ENCODE assay signal across 19 mouse cellular contexts in genomic region chr13:100777491-100777890, GRCm38 (mm10). TPM values are rescaled to one million over a fixed set of nuclear protein-coding genes. Genes with fewer than 3 reads are reported as not detected.
DNase-seq lines count a peak whose midpoint lies in the region; ATAC-seq and TF ChIP-seq lines count a peak whose summit lies in the region.
"Had no signal": no experiment of that assay in that cellular context is flagged by ENCODE, and none has a peak within 500 bp of the region (broad histone marks: within the 10 kb centered on the region; RNA-seq: fewer than 3 reads in every experiment).

No protein-coding gene starts in this region.

- ATAC-seq in midbrain, embryonic 11.5 days (ENCODE audit: low FRiP score) = no peak
- no peak for ATAC-seq in midbrain, postnatal 0 days (ENCODE audit: low FRiP score)
- peak; percentile 85 for ATAC-seq in liver, embryonic 11.5 days (replicated peaks; ENCODE audit: low FRiP score)
- ATAC-seq in megakaryocyte-erythroid progenitor cell, adult 5-6 weeks (replicated peaks; ENCODE audit: low FRiP score, low TSS enrichment, poor library complexity, severe bottlenecking) = peak; percentile 84
- ATAC-seq: intestine, embryonic 15.5 days; midbrain, embryonic 16.5 days had no signal

- no peaks in the 10 kb centered on the region for H3K27me3 ChIP-seq in midbrain, embryonic 11.5 days (ENCODE audit: control insufficient read depth, insufficient read depth, low read length)
- H3K27me3 ChIP-seq in midbrain, postnatal 0 days (ENCODE audit: insufficient read depth, low read length) = no peaks in the 10 kb centered on the region
- no peaks in the 10 kb centered on the region for H3K27me3 ChIP-seq in liver, embryonic 11.5 days (replicated peaks; ENCODE audit: control insufficient read depth, insufficient read depth, low read length)
- no peaks in the 10 kb centered on the region for H3K27me3 ChIP-seq in midbrain, embryonic 10.5 days (ENCODE audit: low read depth, poor library complexity, severe bottlenecking)
- H3K27me3 ChIP-seq: forebrain, embryonic 12.5 days; intestine, embryonic 15.5 days had no signal

- DNase-seq in midbrain, embryonic 11.5 days (ENCODE audit: low spot score, missing footprints) = peak; percentile 71
- DNase-seq in midbrain, postnatal 0 days (ENCODE audit: low spot score) = no peak
- DNase-seq in c-Kit-positive CD71-negative TER-119-negative erythroid progenitor cells, embryonic 14.5 days (ENCODE audit: low read depth) = peak; percentile 33
- peak; percentile 48 for DNase-seq in liver, embryonic 11.5 days (ENCODE audit: low spot score)
- no peak for DNase-seq in heart, adult 8-10 months (ENCODE audit: low spot score)
- no peak for DNase-seq in cerebellum, adult 8-10 months
- no peak for DNase-seq in midbrain, embryonic 10.5 days (ENCODE audit: low spot score)
- DNase-seq: cerebellum, adult 18-20 months; gastrocnemius, postnatal 14 days; lung, embryonic 14.5 days; spleen, adult 18-20 months; thymus, postnatal 36 days had no signal

- no peak overlapping the region for H3K9ac ChIP-seq in midbrain, embryonic 11.5 days (ENCODE audit: low read length)
- H3K9ac ChIP-seq in midbrain, postnatal 0 days (replicated peaks; ENCODE audit: low read length, poor library complexity, severe bottlenecking) = no peak overlapping the region
- no peak overlapping the region for H3K9ac ChIP-seq in liver, embryonic 11.5 days (ENCODE audit: low read depth, low read length)
- H3K9ac ChIP-seq: forebrain, embryonic 12.5 days; hindbrain, embryonic 14.5 days; intestine, embryonic 15.5 days; lung, embryonic 14.5 days had no signal

- no peak overlapping the region for H3K4me2 ChIP-seq in midbrain, embryonic 11.5 days
- no peak overlapping the region for H3K4me2 ChIP-seq in midbrain, postnatal 0 days (ENCODE audit: low read depth, low read length, poor library complexity, severe bottlenecking)
- H3K4me2 ChIP-seq in liver, embryonic 11.5 days = peak overlapping the region; percentile 90
- H3K4me2 ChIP-seq: forebrain, embryonic 12.5 days; heart, embryonic 11.5 days; hindbrain, embryonic 14.5 days; intestine, embryonic 15.5 days; lung, embryonic 14.5 days had no signal

- H3K27ac ChIP-seq in midbrain, embryonic 11.5 days (ENCODE audit: low read depth, low read length) = no peak overlapping the region
- H3K27ac ChIP-seq in midbrain, postnatal 0 days (ENCODE audit: low read depth, low read length) = no peak overlapping the region
- H3K27ac ChIP-seq in liver, embryonic 11.5 days (ENCODE audit: low read depth, low read length) = peak overlapping the region; percentile 46
- no peak overlapping the region for H3K27ac ChIP-seq in midbrain, embryonic 10.5 days (replicated peaks)
- H3K27ac ChIP-seq: forebrain, embryonic 12.5 days; hindbrain, embryonic 14.5 days; intestine, embryonic 15.5 days; macrophage had no signal

- peaks cover 9% of the 10 kb centered on the region for H3K36me3 ChIP-seq in midbrain, embryonic 11.5 days (ENCODE audit: control insufficient read depth, insufficient read depth, low read length)
- H3K36me3 ChIP-seq in midbrain, postnatal 0 days (ENCODE audit: insufficient read depth, low read length) = no peaks in the 10 kb centered on the region
- H3K36me3 ChIP-seq in liver, embryonic 11.5 days (ENCODE audit: control insufficient read depth, insufficient read depth, low read length) = peaks cover 27% of the 10 kb centered on the region
- peaks cover 65% of the 10 kb centered on the region for H3K36me3 ChIP-seq in midbrain, embryonic 10.5 days
- H3K36me3 ChIP-seq: intestine, embryonic 15.5 days had no signal

- no peak for TF ChIP-seq CTCF in midbrain, postnatal 0 days (IDR thresholded peaks at IDR 0.05)

- no peak overlapping the region for H3K4me3 ChIP-seq in midbrain, embryonic 11.5 days (ENCODE audit: low read depth, low read length)
- no peak overlapping the region for H3K4me3 ChIP-seq in midbrain, postnatal 0 days (ENCODE audit: low read depth, low read length)
- H3K4me3 ChIP-seq in liver, embryonic 11.5 days (ENCODE audit: low read depth, low read length) = no peak overlapping the region
- no peak overlapping the region for H3K4me3 ChIP-seq in midbrain, embryonic 10.5 days
- H3K4me3 ChIP-seq: forebrain, embryonic 12.5 days; intestine, embryonic 15.5 days had no signal

- H3K4me1 ChIP-seq in midbrain, embryonic 11.5 days (ENCODE audit: control insufficient read depth, insufficient read depth, low read length) = peaks cover 11% of the 10 kb centered on the region
- H3K4me1 ChIP-seq in midbrain, postnatal 0 days (ENCODE audit: insufficient read depth, low read length) = no peaks in the 10 kb centered on the region; the same call in 1 of the 2 replicates
- H3K4me1 ChIP-seq in liver, embryonic 11.5 days (replicated peaks; ENCODE audit: control insufficient read depth, insufficient read depth, low read length) = peaks cover 29% of the 10 kb centered on the region
- peaks cover 28% of the 10 kb centered on the region for H3K4me1 ChIP-seq in midbrain, embryonic 10.5 days

- H3K9me3 ChIP-seq in midbrain, embryonic 11.5 days (ENCODE audit: control insufficient read depth, low read length) = no peaks in the 10 kb centered on the region
- no peaks in the 10 kb centered on the region for H3K9me3 ChIP-seq in midbrain, postnatal 0 days (ENCODE audit: low read length)
- no peaks in the 10 kb centered on the region for H3K9me3 ChIP-seq in liver, embryonic 11.5 days (ENCODE audit: control insufficient read depth, low read length)
- H3K9me3 ChIP-seq in midbrain, embryonic 10.5 days (replicated peaks) = no peaks in the 10 kb centered on the region
- H3K9me3 ChIP-seq: forebrain, embryonic 12.5 days; intestine, embryonic 15.5 days had no signal

- WGBS in midbrain, embryonic 11.5 days = 88% methylated on average over 3 of the region's 3 CpGs
- 86% methylated on average over 3 of the region's 3 CpGs for WGBS in midbrain, postnatal 0 days
- WGBS in liver, embryonic 11.5 days = 37% methylated on average over 3 of the region's 3 CpGs
- WGBS in midbrain, embryonic 10.5 days = 85% methylated on average over 3 of the region's 3 CpGs

RNA-seq across cellular contexts. Expression of gene Cenph, which starts 1.8 kb away (rescaled TPM):
- 56.2 and 60.8 TPM in 2 replicates for polyA plus RNA-seq in midbrain, embryonic 11.5 days (2014; fragmentation: Nextera tagmentation; extraction: Ambion mirVana)
- total RNA-seq in midbrain, postnatal 0 days (2014; rRNA removed) = 0.71 and 2.2 TPM in 2 replicates
- 4.3 and 4.4 TPM in 2 replicates for polyA plus RNA-seq in midbrain, postnatal 0 days (2015; fragmentation: Nextera tagmentation; extraction: Ambion mirVana)
- polyA plus RNA-seq in liver, embryonic 11.5 days (2014; fragmentation: Nextera tagmentation; extraction: Ambion mirVana) = 73.0 and 77.5 TPM in 2 replicates
- total RNA-seq in megakaryocyte-erythroid progenitor cell, adult 5-6 weeks (2014; fragmentation: Nextera tagmentation) = 58.3 and 100 TPM in 2 replicates
- total RNA-seq in megakaryocyte-erythroid progenitor cell, adult 5-6 weeks (2017) = 67.0 and 95.9 TPM in 2 replicates
- under 1 TPM in 2 of 4 experiments, not detected in 2; 0.25 to 0.28 TPM for total RNA-seq in heart, adult 8-10 months (2022)
- 58.9 and 67.0 TPM in 2 replicates for polyA plus RNA-seq in midbrain, embryonic 10.5 days (2016; fragmentation: Nextera tagmentation; extraction: Ambion mirVana)

RNA-seq across cellular contexts. Expression of gene Ccnb1, which starts 8.9 kb away (rescaled TPM):
- polyA plus RNA-seq in midbrain, embryonic 11.5 days (2014; fragmentation: Nextera tagmentation; extraction: Ambion mirVana) = 415 and 420 TPM in 2 replicates
- total RNA-seq in midbrain, postnatal 0 days (2014; rRNA removed) = 12.7 and 22.5 TPM in 2 replicates
- polyA plus RNA-seq in midbrain, postnatal 0 days (2015; fragmentation: Nextera tagmentation; extraction: Ambion mirVana) = 11.5 and 11.7 TPM in 2 replicates
- polyA plus RNA-seq in liver, embryonic 11.5 days (2014; fragmentation: Nextera tagmentation; extraction: Ambion mirVana) = 343 and 384 TPM in 2 replicates
- 99.3 and 102 TPM in 2 replicates for total RNA-seq in megakaryocyte-erythroid progenitor cell, adult 5-6 weeks (2014; fragmentation: Nextera tagmentation)
- total RNA-seq in megakaryocyte-erythroid progenitor cell, adult 5-6 weeks (2017) = 150 and 153 TPM in 2 replicates
- total RNA-seq in heart, adult 8-10 months (2022) = under 1 TPM in 3 of 4 experiments, not detected in 1; 0.19 to 0.63 (median 0.28) TPM
- 451 and 479 TPM in 2 replicates for polyA plus RNA-seq in midbrain, embryonic 10.5 days (2016; fragmentation: Nextera tagmentation; extraction: Ambion mirVana)

RNA-seq across cellular contexts. Expression of gene Mrps36, which starts 33.0 kb away (rescaled TPM):
- 143 and 153 TPM in 2 replicates for polyA plus RNA-seq in midbrain, embryonic 11.5 days (2014; fragmentation: Nextera tagmentation; extraction: Ambion mirVana)
- total RNA-seq in midbrain, postnatal 0 days (2014; rRNA removed) = 25.9 and 44.2 TPM in 2 replicates
- 163 and 165 TPM in 2 replicates for polyA plus RNA-seq in midbrain, postnatal 0 days (2015; fragmentation: Nextera tagmentation; extraction: Ambion mirVana)
- 238 and 241 TPM in 2 replicates for polyA plus RNA-seq in liver, embryonic 11.5 days (2014; fragmentation: Nextera tagmentation; extraction: Ambion mirVana)
- 122 and 137 TPM in 2 replicates for total RNA-seq in megakaryocyte-erythroid progenitor cell, adult 5-6 weeks (2014; fragmentation: Nextera tagmentation)
- total RNA-seq in megakaryocyte-erythroid progenitor cell, adult 5-6 weeks (2017) = 92.3 and 159 TPM in 2 replicates
- total RNA-seq in heart, adult 8-10 months (2022) = 100 to 1,000 TPM; 179 to 227 (median 201) TPM
- 140 and 160 TPM in 2 replicates for polyA plus RNA-seq in midbrain, embryonic 10.5 days (2016; fragmentation: Nextera tagmentation; extraction: Ambion mirVana)

RNA-seq across cellular contexts. Expression of gene Cdk7, which starts 46.8 kb away (rescaled TPM):
- polyA plus RNA-seq in midbrain, embryonic 11.5 days (2014; fragmentation: Nextera tagmentation; extraction: Ambion mirVana) = 66.3 and 68.4 TPM in 2 replicates
- 24.8 and 28.6 TPM in 2 replicates for total RNA-seq in midbrain, postnatal 0 days (2014; rRNA removed)
- polyA plus RNA-seq in midbrain, postnatal 0 days (2015; fragmentation: Nextera tagmentation; extraction: Ambion mirVana) = 30.4 and 32.1 TPM in 2 replicates
- 92.0 and 97.2 TPM in 2 replicates for polyA plus RNA-seq in liver, embryonic 11.5 days (2014; fragmentation: Nextera tagmentation; extraction: Ambion mirVana)
- total RNA-seq in megakaryocyte-erythroid progenitor cell, adult 5-6 weeks (2014; fragmentation: Nextera tagmentation) = 69.6 and 73.5 TPM in 2 replicates
- 66.7 and 69.1 TPM in 2 replicates for total RNA-seq in megakaryocyte-erythroid progenitor cell, adult 5-6 weeks (2017)
- 10 to 100 TPM; 17.1 to 24.8 (median 19.6) TPM for total RNA-seq in heart, adult 8-10 months (2022)
- 81.7 and 97.3 TPM in 2 replicates for polyA plus RNA-seq in midbrain, embryonic 10.5 days (2016; fragmentation: Nextera tagmentation; extraction: Ambion mirVana)

RNA-seq across cellular contexts. Expression of gene Slc30a5, which starts 55.7 kb away (rescaled TPM):
- 45.7 and 46.2 TPM in 2 replicates for polyA plus RNA-seq in midbrain, embryonic 11.5 days (2014; fragmentation: Nextera tagmentation; extraction: Ambion mirVana)
- total RNA-seq in midbrain, postnatal 0 days (2014; rRNA removed) = 41.7 and 48.6 TPM in 2 replicates
- polyA plus RNA-seq in midbrain, postnatal 0 days (2015; fragmentation: Nextera tagmentation; extraction: Ambion mirVana) = 21.7 and 22.3 TPM in 2 replicates
- polyA plus RNA-seq in liver, embryonic 11.5 days (2014; fragmentation: Nextera tagmentation; extraction: Ambion mirVana) = 56.2 and 61.6 TPM in 2 replicates
- total RNA-seq in megakaryocyte-erythroid progenitor cell, adult 5-6 weeks (2014; fragmentation: Nextera tagmentation) = 48.1 and 53.9 TPM in 2 replicates
- 83.5 and 95.2 TPM in 2 replicates for total RNA-seq in megakaryocyte-erythroid progenitor cell, adult 5-6 weeks (2017)
- total RNA-seq in heart, adult 8-10 months (2022) = 10 to 100 TPM; 16.2 to 20.6 (median 19.2) TPM
- polyA plus RNA-seq in midbrain, embryonic 10.5 days (2016; fragmentation: Nextera tagmentation; extraction: Ambion mirVana) = 34.9 and 35.6 TPM in 2 replicates

Comparison
In these comparisons a context has a peak if more than half of its experiments do, and no peak if none do; other contexts are left out.
1. DNase-seq: peak in midbrain, embryonic 11.5 days (single experiment), c-Kit-positive CD71-negative TER-119-negative erythroid progenitor cells, embryonic 14.5 days (single experiment) and liver, embryonic 11.5 days (single experiment); none in midbrain, postnatal 0 days (single experiment), heart, adult 8-10 months (single experiment), cerebellum, adult 8-10 months (single experiment) and midbrain, embryonic 10.5 days (single experiment).
2. RNA of gene Cenph, which starts 1.8 kb away (polyA plus RNA-seq): 73.0 to 77.5 TPM in liver, embryonic 11.5 days, 58.9 to 67.0 TPM in midbrain, embryonic 10.5 days and 56.2 to 60.8 TPM in midbrain, embryonic 11.5 days; 4.3 to 4.4 TPM in midbrain, postnatal 0 days; every median in the first group is over 10 times any median in the second.
3. RNA of gene Ccnb1, which starts 8.9 kb away (polyA plus RNA-seq): 451 to 479 TPM in midbrain, embryonic 10.5 days, 415 to 420 TPM in midbrain, embryonic 11.5 days and 343 to 384 TPM in liver, embryonic 11.5 days; 11.5 to 11.7 TPM in midbrain, postnatal 0 days; every median in the first group is over 10 times any median in the second.
4. ATAC-seq: peak in liver, embryonic 11.5 days (single experiment) and megakaryocyte-erythroid progenitor cell, adult 5-6 weeks (single experiment); none in midbrain, embryonic 11.5 days (single experiment) and midbrain, postnatal 0 days (single experiment).